Mouse (Mus musculus) liver, adult 2 months (tissue): ENCODE results near the gene Gramd4.

Source experiments
- CTCF ChIP-seq: fragments of 200-500 bp; IDR thresholded peaks from 2 replicates; pipeline ENCODE4 v1.5.1; 2011; ENCODE audit warnings: low read depth, low read length, control low read depth
- POLR2A ChIP-seq: fragments of 200-500 bp; IDR thresholded peaks from 2 replicates; pipeline ENCODE4 v1.6.1; 2011; ENCODE audit warnings: low read length, control low read depth; ENCODE audit not compliant: insufficient read depth; ENCODE audit errors: extremely low read depth

- TF ChIP-seq CTCF (no peak), POLR2A (no peak)
Observed at GRCm38 (mm10) chr15:86089091-86089744, 31.7 kb downstream of the Gramd4 start.
